Mouse (Mus musculus) heart, adult 11 months (tissue): ENCODE results near the gene Ugt1a8.
A peak's percentile ranks its signal among the peaks of the same experiment; 100 is the strongest.

ENCODE experiments used
- DNase-seq: peaks from one replicate; pipeline ENCODE4 v3.0.0; 2022

The Ugt1a8 gene

DNA sequence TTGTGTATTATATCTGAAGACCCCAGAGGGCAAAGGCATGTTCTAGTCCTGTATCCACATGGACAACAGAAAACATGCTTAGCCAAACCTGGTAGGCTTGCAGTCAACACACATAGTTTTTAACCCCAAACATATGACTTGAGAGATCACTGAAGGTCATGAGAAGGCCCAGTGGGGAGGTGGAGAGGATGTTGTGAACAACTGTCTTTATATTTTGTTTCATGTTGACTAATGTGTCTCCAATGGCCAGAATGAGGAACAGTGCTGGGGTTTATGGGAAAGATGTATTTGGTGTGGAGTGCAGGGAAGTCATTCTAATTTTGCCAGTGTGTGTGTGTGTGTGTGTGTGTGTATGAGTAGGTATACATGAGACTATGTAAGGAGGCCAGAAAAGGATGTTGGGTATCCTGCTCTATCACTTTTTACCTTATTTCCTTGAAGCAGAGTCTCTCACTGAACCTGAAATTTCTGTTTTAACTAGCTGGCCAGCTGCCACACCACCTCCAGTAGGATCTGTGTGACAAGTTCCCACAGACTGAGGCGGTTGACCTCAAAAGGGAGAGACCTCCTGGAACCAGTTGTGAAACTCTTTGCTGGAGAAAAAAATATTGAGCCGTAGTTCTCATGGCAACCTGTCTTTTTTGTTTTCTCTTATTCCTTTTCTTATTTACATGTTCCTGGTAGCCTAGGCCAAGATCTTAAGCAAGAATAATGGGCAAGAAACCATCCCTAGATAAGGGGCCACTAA, 136.6 kb downstream of the Ugt1a8 start:
- DNase-seq = peak; percentile 93

DNA sequence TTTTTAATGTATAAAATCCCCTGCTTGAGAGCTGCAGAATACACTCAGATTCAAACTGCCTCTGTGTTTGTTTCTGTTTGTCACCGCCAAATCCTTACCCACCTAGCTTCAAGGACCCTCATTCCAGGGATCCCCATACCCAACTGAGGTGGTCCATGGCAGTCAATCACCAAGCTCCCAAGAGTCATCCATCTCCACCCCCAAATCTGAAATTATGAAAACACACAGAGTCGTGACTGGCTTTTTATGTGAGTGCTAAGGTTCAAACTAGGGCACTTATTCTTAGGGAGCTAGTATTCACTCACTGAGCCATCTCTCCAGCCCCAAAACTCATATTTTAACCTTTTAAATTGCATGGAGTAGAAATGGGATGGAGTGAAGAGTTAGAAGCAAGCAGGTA, 137.7 kb downstream of the Ugt1a8 start:
- peak; percentile 92 for DNase-seq

DNA sequence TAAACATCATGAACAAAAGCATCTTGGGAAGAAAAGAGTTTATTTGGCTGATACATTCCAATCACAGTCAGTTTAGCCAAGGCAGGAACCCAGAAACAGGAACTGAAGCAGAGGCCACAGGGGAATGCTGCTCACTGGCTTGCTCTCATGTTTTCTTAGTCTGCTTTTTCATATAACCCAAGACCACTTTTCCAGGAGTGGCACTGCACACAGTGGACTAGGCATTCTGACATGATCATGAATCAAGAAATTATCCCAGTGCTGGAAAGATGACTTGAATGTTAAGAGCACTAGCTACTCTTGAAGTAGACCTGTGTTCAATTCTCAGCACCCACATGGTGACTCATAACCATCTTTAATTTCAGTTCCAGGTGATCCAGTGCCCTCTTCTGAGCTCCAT, 138.1 kb downstream of the Ugt1a8 start:
- DNase-seq = peak; percentile 92

DNA sequence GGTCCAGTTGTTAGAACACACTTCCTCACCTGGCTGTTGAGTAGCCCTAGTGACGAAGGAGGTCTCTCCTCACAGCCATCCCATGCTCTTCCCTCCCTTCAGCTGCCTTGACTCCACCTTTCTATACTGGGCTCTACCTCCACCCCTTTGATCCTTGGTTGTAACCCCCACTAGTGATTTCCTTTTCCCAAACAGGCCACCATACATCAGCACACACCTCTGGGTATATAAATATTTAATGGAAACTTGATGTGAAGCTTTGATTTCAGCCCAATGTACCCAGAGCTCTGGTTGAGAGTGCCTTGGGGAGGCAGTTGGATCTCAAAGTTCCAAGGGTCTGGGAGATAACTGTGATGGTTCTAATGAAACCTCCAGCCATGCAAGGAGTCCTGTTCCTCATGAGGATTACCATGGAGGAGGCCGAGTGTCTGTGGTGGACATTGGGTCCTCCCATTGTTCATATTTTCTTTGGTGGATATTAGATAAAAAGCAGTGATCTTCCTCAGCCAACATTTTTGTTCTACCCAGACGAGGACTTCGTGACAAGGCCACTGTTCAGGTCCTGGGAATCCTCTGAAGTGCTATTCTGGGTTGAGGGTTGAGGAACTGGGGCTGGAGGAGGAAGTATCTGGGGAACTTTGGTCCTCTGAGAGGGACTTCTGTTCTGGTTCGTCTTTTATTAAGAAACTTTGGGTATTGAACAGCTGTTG, 139.2 kb downstream of the Ugt1a8 start, which contains the start of gene Mroh2a:
Gene Mroh2a (plus strand): TSS at position 317 of the 710 bp plus-strand sequence.
- DNase-seq = peak; percentile 97

DNA sequence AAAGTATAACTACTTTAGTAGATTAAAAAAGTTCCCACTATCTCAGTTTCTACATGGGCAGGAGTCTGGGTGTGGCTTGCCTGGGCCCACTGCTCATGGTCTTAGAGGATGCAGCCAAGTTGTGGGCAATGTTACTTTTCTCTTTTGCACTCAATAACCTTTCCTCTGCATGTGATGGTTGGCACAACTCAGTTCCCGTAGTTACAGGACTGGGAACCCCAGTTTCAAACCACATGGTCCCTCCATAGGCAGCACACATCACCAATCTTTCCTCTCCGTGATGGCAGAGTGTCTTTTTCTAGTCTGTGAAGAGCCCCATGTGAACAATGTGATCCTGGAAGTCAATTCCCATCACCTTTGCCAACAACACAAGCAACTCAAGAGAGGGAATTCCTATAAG, 139.9 kb downstream of the Ugt1a8 start:
- DNase-seq = peak; percentile 94

DNA sequence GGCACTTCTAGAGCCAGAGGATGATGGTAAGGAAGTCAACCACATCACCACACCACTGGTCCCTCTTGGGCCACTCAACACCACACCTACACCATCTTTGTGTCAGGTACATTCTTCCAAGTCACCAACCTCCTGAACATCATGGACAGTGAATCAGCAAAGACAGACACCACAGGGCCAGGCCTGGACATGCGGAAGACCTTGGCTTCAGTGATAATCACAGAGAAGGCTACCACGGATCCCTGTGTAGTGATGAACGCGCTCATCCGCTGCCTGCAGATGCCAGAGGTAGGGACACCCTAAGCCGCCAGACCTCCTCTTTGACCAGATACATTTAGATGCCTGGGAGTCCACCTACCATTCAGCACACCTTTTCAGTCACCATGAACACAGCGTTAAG, 140.5 kb downstream of the Ugt1a8 start:
- DNase-seq = peak; percentile 95

DNA sequence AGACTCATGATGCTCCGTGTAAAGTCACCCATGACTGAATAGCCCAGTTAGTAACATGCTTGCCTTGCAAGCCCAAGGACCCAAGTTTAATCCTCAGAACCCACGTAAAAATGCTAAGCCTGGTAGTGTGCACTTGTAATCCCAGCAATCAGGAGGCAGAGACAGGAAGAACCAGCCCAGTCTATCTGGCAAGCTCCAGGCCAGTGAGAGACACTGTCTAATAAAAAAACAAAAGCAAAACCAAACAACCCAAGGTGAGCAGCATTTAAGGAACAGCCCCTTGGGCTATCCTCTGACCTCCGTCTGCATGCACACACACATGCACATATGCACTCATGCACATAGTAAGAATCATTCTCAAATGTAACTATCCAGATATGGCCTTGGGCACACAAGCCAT, 142.0 kb downstream of the Ugt1a8 start:
- no peak for DNase-seq

DNA sequence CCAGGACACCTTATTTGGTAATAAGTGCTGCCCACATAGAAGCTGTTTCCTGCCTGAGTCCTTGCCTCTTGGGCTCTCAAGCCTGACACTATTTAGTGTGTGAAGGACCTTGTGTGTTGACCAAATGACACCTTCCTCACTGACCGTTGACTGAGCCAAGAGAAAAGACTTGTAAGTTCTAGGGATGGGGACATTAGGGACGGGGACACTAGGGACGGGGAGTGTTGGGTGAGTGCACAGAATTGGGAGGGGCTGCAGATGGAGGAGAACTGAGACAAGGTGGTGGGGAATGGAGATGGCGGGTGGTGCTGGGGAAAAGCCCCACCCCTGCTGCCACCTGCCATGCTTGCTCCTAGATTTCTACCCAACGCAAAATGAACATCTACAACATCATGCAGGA, 142.4 kb downstream of the Ugt1a8 start:
- peak; percentile 95 for DNase-seq

DNA sequence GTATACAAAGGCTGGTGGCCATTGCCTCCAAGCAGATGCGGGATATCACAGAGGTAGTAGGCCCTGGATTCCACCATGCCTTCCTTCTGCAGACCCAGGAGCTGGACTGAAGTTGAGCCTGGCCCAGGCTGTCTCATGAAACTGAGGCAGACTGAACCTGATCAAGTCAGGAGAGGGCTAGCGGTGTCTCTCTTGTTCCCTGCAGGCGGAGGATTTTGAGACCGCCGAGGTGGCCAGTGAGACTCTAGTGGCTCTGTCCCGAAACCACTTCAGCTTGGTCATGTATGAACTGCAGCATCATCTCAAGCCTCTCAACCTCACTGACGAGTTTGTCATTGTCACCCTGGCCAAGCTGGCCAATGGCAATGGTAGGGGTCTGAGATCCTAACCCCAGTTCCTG, 142.8 kb downstream of the Ugt1a8 start:
- no peak for DNase-seq

DNA sequence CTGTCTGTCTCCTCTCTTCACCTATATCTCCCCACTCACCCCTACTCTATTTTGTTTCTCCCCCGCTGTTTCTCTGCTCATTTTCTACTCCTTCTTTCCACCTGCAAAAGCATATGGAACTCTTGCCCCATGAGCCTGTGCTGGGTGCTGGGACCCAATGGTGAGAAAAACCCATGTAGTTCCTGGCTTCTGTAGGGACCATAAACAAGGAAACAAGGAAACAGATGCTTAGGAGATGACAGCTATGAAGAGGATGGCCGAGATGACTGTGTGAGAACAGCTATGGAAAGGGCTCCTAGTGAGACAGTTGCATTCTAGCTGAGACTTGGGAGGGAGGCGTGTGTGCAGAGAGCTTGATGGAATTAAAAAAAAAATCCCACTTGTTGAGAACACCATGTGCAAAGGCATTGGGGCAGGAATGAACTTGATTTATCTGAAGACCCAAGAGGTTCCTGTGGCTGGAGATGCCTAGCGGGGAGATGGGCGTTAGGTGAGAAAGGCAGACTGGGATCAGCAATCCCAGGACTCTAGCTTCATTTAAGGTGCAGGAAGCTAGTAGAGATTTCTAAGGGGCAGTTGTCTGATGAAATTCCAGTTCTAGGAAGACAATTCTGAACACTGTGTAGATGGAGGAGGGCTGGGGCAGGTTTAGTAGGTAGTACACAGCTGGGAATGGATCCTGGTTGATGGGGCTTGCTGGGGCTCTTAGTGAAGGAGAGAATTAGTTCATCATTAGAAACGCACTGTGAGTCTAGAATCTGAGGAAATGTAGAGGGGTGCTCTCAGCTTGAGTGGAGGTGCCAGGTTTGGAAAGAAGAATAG, 143.6 kb downstream of the Ugt1a8 start:
- DNase-seq = peak; percentile 91

DNA sequence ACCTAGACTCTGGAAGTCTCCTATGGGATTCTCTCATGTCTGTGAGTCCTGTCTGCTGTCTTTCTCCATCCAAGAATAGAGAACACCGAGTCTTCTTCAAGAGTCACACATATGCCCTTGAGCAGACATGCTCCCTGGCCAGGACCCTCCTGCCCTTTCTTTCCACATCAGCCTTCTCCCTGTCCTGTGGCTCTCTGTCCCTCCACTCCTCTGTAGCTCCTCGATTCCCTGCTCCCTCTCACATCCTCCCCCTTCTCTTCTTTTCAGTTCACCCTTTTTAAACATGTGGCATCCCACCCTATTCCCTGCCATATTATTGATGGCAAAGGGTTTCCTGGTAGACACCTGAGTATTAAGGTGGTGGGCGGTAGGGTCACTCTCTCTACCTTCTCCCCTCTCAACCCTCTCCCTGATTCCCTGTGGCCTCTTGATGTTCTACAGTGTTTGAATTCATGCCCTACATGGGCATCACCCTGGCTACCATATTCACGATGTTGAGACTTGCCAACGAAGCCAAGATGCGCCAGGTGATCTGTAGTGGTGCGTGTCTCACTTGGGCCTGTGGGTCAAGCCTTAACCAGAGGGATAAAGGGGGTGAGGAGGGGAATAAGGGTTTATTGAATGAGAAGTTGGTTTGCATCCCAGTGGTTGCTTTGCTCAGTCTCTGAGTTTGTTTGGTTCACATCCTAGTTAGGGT, 144.3 kb downstream of the Ugt1a8 start:
- DNase-seq = peak; percentile 94

DNA sequence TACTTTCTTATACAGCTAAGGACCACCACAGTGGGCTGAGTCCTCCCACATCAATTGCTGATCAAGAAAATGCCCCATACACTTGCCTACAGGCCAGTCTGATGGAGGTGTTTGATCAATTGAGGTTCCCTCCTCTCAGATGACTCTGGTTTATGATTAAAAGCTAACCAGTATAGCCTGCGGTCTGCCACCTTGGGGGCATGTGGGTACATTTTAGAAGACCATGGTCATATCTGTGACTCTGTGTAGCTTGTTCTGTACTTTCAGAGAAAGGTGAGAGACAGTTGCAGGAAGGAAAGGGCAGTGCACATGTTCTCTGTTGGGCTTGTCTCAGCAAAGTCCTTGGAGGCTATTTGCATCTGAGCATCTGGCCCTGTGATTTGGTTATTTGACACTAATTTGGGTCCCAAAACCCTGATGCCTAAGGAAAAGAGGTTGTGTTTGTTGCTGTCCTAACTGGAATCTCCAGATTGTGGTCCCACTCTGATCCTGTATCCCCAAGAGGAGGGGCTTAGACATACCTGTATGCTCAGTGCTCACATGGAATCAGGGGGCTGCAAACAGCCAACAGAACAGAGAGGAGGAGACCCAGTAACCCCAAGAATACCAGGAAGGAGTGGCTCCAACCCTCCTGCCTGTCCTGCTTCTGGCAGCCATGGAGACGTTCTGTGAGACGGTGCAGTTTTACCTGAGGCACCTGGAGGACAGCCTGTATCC, 145.2 kb downstream of the Ugt1a8 start:
- peak; percentile 94 for DNase-seq

DNA sequence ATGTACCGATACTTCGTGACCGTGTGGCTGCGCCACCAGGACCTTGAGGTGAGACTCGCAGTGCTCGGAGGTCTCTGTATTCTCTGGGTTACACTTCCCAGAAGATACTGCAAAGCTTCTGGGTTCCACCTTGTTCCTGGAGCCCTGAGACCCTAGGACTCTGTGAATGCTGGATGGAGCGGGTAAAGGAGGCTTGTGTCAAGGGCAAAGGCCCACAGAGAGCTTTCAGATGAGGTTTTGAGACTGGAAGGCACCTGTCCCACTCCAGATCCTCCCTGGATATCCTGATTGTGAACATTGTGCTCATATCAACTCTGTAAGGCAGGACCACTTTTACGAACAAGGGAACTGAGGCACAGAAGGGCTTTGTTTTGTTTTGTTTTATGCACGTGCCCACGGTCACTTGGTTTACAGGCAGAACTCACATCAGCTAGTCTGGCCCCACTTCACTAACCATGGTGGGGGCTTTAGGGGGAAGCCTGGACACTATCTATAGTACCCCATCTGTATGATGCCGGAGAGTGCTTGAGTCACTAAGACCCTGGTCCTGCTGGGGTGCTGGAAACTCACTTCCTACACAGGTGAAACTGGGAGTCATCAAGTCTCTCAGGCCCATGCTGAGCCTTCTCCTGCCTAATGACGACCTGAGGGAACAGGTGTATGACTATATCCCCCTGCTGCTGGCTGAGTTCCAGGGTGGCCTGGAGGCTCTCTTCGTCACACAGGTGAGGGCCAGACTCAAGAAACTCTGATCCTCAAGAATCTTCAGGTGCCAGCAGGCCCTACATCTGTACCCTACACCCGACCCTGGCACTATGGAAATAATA, 146.0 kb downstream of the Ugt1a8 start:
- peak; percentile 95 for DNase-seq

DNA sequence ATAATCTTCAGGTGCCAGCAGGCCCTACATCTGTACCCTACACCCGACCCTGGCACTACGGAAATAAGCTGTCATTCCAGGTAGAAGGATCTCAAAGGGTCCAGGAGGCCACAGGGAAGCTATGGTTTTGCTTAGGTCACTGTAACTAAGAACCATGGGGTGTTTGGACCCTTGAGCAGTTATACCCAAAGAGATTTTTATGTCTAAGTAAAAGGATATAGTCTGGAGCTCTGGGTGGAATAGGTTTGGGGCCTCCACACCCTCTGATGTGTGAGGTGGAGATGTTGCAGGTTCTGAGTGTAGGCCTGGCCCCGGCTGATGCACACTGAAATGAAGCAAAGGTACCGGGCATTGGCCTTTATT, 146.6 kb downstream of the Ugt1a8 start:
- DNase-seq = peak; percentile 91

DNA sequence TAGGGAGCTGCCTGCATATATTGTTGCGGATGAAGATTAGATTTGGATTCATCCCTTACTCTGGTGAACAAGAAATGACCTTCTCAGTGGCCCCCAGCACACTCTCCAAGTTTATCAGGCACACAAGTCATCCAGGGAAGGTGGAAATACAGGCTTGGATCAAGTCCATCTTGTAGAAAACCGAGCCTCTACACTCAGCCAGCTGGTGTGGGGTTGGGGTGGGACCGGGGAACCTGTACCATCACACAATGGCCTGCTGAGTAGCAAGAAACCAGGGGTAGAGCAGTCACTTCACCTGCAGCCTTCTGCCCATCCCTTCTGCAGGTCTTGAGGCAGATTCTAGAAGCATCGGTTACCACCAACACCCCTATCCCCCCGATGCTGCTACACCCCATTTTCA, 147.0 kb downstream of the Ugt1a8 start:
- peak; percentile 93 for DNase-seq

DNA sequence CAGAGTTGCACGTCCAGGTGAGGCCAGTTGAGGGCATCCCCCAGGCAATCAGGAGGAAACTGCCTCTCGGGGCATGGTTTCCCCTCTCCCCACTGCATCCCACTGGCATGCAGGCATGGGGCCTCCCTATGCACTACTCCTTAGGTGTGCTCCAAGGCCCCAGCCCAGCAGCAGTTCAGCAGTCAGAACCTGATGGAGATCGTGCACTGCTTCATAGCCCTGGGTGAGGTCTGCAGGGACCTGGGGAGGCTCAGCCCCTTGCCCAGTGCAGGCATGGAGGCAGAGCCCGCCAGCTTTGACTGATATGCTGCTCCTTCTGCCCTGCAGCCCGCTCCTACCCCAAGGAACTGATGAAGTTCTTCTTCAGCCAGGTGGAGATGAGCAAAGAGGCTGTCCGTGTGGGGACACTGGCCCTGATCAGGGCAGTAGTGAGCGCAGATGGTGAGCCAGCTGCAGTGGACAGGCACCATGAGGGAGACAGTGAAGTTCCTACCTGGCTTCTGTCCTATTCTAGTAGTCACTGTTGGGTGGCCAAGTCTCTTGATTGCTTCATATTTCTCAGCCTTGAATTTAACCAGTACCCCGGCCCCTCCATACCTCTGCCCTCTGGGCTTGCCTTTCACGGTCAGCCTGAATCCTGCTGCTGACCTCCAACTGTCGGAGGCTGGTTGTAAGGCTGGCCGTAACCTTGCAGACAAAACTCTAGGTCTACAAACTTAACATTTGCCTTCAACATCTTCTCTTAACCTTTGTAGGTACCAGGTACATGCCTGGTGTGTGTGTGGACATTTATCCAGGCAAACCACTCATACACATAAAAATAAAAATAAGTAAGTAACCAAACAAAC, 147.7 kb downstream of the Ugt1a8 start:
- DNase-seq = peak; percentile 94

DNA sequence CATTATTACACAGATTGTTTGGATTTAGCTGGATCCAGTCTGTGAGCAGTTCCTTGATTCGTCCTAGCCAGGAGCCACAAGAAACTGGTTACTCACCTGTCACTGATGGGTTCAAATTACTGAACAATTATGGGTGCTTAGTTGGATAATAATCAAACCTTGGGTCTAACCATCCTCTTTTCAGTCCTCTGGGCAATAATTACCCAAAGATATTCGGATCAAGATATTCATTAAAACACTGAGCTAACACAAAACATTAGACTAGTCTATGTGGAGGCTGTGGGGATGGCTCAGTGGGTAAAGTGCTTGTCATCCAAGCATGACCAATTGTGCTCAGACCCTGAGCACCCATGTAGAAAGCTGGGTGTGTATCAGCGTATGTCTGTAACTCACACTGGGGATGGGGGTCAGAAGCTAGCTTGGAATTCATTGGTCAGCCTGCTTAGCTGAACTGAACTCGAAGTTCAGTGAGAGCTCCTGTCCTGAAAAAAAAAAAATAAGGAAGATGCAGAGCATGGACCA, 148.3 kb downstream of the Ugt1a8 start:
- no peak for DNase-seq

DNA sequence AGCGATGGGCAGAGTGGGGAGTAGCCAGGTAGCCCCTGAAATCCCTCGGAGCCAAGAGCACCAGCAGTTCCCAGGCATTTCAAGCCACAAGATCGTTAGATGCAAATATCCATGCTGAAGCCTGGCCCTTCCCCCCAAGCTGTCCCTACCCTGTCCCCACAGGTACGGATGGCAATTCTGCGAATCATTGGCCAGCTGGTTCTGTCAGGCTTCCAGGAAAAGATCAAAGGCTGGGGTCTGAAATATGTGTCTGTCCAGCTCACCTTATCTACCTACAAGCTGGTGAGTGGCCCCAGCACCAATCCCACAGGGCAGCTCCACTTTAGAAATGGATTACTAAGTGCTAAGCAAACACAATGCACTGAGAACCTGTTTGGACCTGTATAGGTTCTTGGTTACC, 149.7 kb downstream of the Ugt1a8 start:
- DNase-seq = no peak

DNA sequence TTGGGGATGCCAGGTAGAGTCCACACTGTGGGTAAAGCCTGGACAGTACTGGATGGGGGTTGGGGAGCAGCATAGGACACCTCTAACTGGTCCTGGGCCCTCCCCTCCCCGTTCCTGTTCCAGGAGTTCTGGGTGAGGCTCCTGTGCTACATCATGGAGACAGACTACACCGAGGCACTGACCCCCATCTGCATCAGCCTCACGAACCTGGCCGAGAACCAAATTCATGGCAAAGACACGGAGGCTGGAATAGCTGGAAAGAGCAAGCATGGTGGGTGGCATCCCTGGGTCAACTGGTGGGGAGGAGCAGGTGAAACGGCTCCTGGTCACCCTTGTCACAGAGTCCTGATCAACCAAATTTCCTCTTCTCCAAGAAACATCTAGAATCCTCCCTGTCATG, 151.2 kb downstream of the Ugt1a8 start:
- DNase-seq = peak; percentile 96

DNA sequence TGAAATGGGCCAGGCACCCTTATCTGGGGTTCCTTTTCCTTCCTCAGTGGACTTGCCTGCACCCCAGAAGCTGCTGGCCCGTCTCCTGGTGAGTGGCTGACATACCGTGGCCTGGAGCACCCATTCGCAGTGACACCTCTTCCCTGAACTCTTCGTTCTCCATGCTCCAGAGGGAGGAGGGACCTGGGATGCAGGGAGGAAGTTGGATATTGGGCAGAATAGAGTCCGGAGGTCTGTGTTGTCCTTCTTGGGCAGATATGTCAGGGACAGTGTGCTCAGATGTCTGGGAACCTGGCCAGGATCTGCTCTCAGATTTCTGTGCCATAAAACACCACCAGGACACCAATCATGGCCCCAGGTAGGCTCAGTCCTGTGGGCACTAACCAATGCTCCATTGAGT, 152.5 kb downstream of the Ugt1a8 start:
- no peak for DNase-seq
